ENCODE assay signal across 8 mouse cellular contexts in the genomic region with DNA sequence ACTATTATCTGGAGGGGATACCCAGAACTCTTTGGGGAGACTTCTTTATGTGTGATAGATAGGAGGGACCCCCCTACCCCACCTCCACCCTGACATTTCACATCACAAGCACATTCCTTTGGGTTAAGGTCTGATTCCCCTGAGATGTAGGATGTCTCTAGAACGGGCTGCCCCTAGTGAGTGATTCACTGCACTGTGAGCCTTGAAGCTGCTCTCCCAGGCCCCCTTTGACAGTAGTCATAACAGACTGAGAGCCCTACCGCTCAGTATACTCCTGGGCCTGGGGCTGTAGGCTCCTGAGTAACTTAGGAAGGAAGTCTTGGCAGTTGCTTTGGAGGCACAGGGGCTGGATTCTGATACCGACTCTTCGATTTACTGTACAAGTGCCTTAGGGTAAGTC. TPM values are rescaled to one million over a fixed set of nuclear protein-coding genes. Genes with fewer than 3 reads are reported as not detected.
DNase-seq lines count a peak whose midpoint lies in the region; ATAC-seq lines count a peak whose summit lies in the region.

No protein-coding gene starts in this region.

- intact Hi-C loops in heart, postnatal 25 days (cut with DNase I): loop anchor here (2.0 kb wide), 1 partner anchor 52 kb away; no protein-coding TSS in a partner anchor

- no peaks in the 10 kb centered on the region for H3K36me3 ChIP-seq in heart, embryonic 15.5 days
- no peaks in the 10 kb centered on the region for H3K36me3 ChIP-seq in liver, embryonic 15.5 days (replicated peaks)

- peak; percentile 93 for DNase-seq in heart, adult 11 months
- no peak for DNase-seq in heart, postnatal 25 days (ENCODE audit: low spot score)
- peak; percentile 24 for DNase-seq in A20 (ENCODE audit: low read depth, low spot score)
- no peak for DNase-seq in T-cell, adult 2 months (ENCODE audit: low spot score)
- DNase-seq in layer of hippocampus, postnatal 25 days (ENCODE audit: extremely low spot score in 1 of 2, low spot score in 1 of 2): no peak
- no peak for DNase-seq in adrenal gland, postnatal 14 days

- peak overlapping the region; percentile 90 for H3K4me2 ChIP-seq in heart, embryonic 15.5 days
- peak overlapping the region; percentile 68 for H3K4me2 ChIP-seq in liver, embryonic 15.5 days

- peak overlapping the region; percentile 63 for H3K9ac ChIP-seq in heart, embryonic 15.5 days
- H3K9ac ChIP-seq in liver, embryonic 15.5 days: no peak overlapping the region

- H3K9me3 ChIP-seq in heart, embryonic 15.5 days (replicated peaks): no peaks in the 10 kb centered on the region
- H3K9me3 ChIP-seq in liver, embryonic 15.5 days (replicated peaks): no peaks in the 10 kb centered on the region

- H3K27me3 ChIP-seq in heart, embryonic 15.5 days: peaks cover 14% of the 10 kb centered on the region; the same call in 1 of the 2 replicates
- peaks cover 49% of the 10 kb centered on the region for H3K27me3 ChIP-seq in liver, embryonic 15.5 days

- peak overlapping the region; percentile 65 for H3K4me3 ChIP-seq in heart, embryonic 15.5 days
- H3K4me3 ChIP-seq in liver, embryonic 15.5 days (replicated peaks): peak overlapping the region; percentile 50

- H3K27ac ChIP-seq in heart, embryonic 15.5 days: no peak overlapping the region
- no peak overlapping the region for H3K27ac ChIP-seq in liver, embryonic 15.5 days (replicated peaks)

- peaks cover 51% of the 10 kb centered on the region for H3K4me1 ChIP-seq in heart, embryonic 15.5 days (replicated peaks)
- peaks cover 18% of the 10 kb centered on the region for H3K4me1 ChIP-seq in liver, embryonic 15.5 days (replicated peaks)

- ATAC-seq in heart, embryonic 15.5 days (replicated peaks; ENCODE audit: insufficient number of reproducible peaks, insufficient read depth, low FRiP score, low read depth): no peak
- ATAC-seq in liver, embryonic 15.5 days (ENCODE audit: insufficient read depth): no peak

- 49% methylated on average over 4 of the region's 4 CpGs for WGBS in heart, embryonic 15.5 days
- WGBS in liver, embryonic 15.5 days (ENCODE audit: insufficient replicate concordance): 47% methylated on average over 4 of the region's 4 CpGs

RNA-seq across cellular contexts. Expression of gene Lrrc32, which starts 1.2 kb away (rescaled TPM):
- 10 to 100 TPM; 10.7 to 11.4 TPM for total RNA-seq in heart, postnatal 25 days (2021)
- 7.3 and 9.1 TPM in 2 replicates for polyA plus RNA-seq in heart, embryonic 15.5 days (2015; fragmentation: Nextera tagmentation; extraction: Ambion mirVana)
- polyA plus RNA-seq in liver, embryonic 15.5 days (2015; fragmentation: Nextera tagmentation; extraction: Ambion mirVana): 5.6 and 6.0 TPM in 2 replicates
- total RNA-seq in layer of hippocampus, postnatal 25 days (2021): 1 to 10 TPM; 2.7 to 3.8 TPM
- 14.0 and 18.4 TPM in 2 replicates for total RNA-seq in adrenal gland, postnatal 14 days (2021)

RNA-seq across cellular contexts. Expression of gene Gucy2d, which starts 50.1 kb away (rescaled TPM):
- total RNA-seq in heart, postnatal 25 days (2021): under 1 TPM in 1 of 2 experiments, not detected in 1; 0.08 TPM
- polyA plus RNA-seq in heart, embryonic 15.5 days (2015; fragmentation: Nextera tagmentation; extraction: Ambion mirVana): not detected in 2 replicates
- polyA plus RNA-seq in liver, embryonic 15.5 days (2015; fragmentation: Nextera tagmentation; extraction: Ambion mirVana): not detected in 2 replicates
- not detected for total RNA-seq in layer of hippocampus, postnatal 25 days (2021)
- total RNA-seq in adrenal gland, postnatal 14 days (2021): not detected in 2 replicates

Comparison
In these comparisons a context has a peak if more than half of its experiments do, and no peak if none do; other contexts are left out.
1. DNase-seq: peak in heart, adult 11 months (single experiment) and A20 (single experiment); none in heart, postnatal 25 days (single experiment), T-cell, adult 2 months (single experiment), layer of hippocampus, postnatal 25 days (0 of 2) and adrenal gland, postnatal 14 days (single experiment).